ENCODE assay signal across 10 mouse cellular contexts in genomic region chr2:181218881-181219485, GRCm38 (mm10). TPM values are rescaled to one million over a fixed set of nuclear protein-coding genes. Genes with fewer than 3 reads are reported as not detected.
A peak's percentile ranks its signal among the peaks of the same experiment; 100 is the strongest.
DNase-seq lines count a peak whose midpoint lies in the region; ATAC-seq and TF ChIP-seq lines count a peak whose summit lies in the region.
"Had no signal": no experiment of that assay in that cellular context is flagged by ENCODE, and none has a peak within 500 bp of the region (broad histone marks: within the 10 kb centered on the region; RNA-seq: fewer than 3 reads in every experiment).

No protein-coding gene starts in this region.

- TF ChIP-seq POLR2A in kidney, adult 2 months (IDR thresholded peaks at IDR 0.05; ENCODE audit: low read depth, low read length): no peak

- H3K4me1 ChIP-seq in kidney, adult 2 months (ENCODE audit: control insufficient read depth, insufficient read depth, low read length): peaks cover 4% of the 10 kb centered on the region; the same call in 1 of the 2 replicates
- peaks cover 9% of the 10 kb centered on the region for H3K4me1 ChIP-seq in intestine, embryonic 16.5 days (ENCODE audit: control insufficient read depth, insufficient read depth, low read length)
- H3K4me1 ChIP-seq in stomach, embryonic 15.5 days: peaks cover 14% of the 10 kb centered on the region

- no peak for ATAC-seq in intestine, embryonic 16.5 days
- ATAC-seq in stomach, embryonic 15.5 days (ENCODE audit: insufficient read depth, low FRiP score, low read depth): no peak
- no peak for ATAC-seq in inflammation-experienced regulatory T-cells, adult 6 months

- H3K4me2 ChIP-seq in intestine, embryonic 16.5 days (ENCODE audit: low read depth, low read length): no peak overlapping the region
- H3K4me2 ChIP-seq in stomach, embryonic 15.5 days: no peak overlapping the region

- no peak overlapping the region for H3K4me3 ChIP-seq in kidney, adult 2 months (ENCODE audit: insufficient read depth, low read depth, low read length)
- H3K4me3 ChIP-seq in intestine, embryonic 16.5 days (ENCODE audit: low read length): no peak overlapping the region
- no peak overlapping the region for H3K4me3 ChIP-seq in stomach, embryonic 15.5 days (replicated peaks)

- H3K36me3 ChIP-seq in kidney, adult 2 months (ENCODE audit: control insufficient read depth, insufficient read depth, low read length): no peaks in the 10 kb centered on the region
- no peaks in the 10 kb centered on the region for H3K36me3 ChIP-seq in intestine, embryonic 16.5 days (ENCODE audit: control insufficient read depth, insufficient read depth, low read length)
- H3K36me3 ChIP-seq in stomach, embryonic 15.5 days: no peaks in the 10 kb centered on the region

- peak overlapping the region; percentile 34 for H3K27ac ChIP-seq in kidney, adult 2 months (ENCODE audit: insufficient read depth, low read depth, low read length)
- H3K27ac ChIP-seq in intestine, embryonic 16.5 days (ENCODE audit: low read length): peak overlapping the region; percentile 5; the same call in 1 of the 2 replicates
- H3K27ac ChIP-seq in stomach, embryonic 15.5 days: peak overlapping the region; percentile 54

- 57% methylated on average over 5 of the region's 5 CpGs for WGBS in kidney, adult 2 months
- WGBS in intestine, embryonic 16.5 days: 58% methylated on average over 5 of the region's 5 CpGs
- WGBS in stomach, embryonic 15.5 days: 50% methylated on average over 5 of the region's 5 CpGs

- no peak overlapping the region for H3K9ac ChIP-seq in intestine, embryonic 16.5 days (ENCODE audit: low read depth, low read length)
- no peak overlapping the region for H3K9ac ChIP-seq in stomach, embryonic 15.5 days

- no peak for TF ChIP-seq CTCF in kidney, adult 2 months (conservative IDR thresholded peaks at IDR 0.05; ENCODE audit: insufficient read depth, insufficient read length, low read depth, low read length)

- no peaks in the 10 kb centered on the region for H3K27me3 ChIP-seq in kidney, adult 2 months (replicated peaks; ENCODE audit: control insufficient read depth, insufficient read depth, low read length)
- H3K27me3 ChIP-seq in intestine, embryonic 16.5 days (replicated peaks; ENCODE audit: control insufficient read depth, insufficient read depth, low read length): 0 out of 2 replicates have a peak, but pooled peaks cover 2% of the 10 kb centered on the region
- H3K27me3 ChIP-seq in stomach, embryonic 15.5 days (replicated peaks): peaks cover 4% of the 10 kb centered on the region; the same call in 1 of the 2 replicates

- H3K9me3 ChIP-seq in intestine, embryonic 16.5 days (ENCODE audit: control insufficient read depth, low read length): no peaks in the 10 kb centered on the region
- no peaks in the 10 kb centered on the region for H3K9me3 ChIP-seq in stomach, embryonic 15.5 days

- DNase-seq in kidney, adult 2 months: peak; percentile 44
- no peak for DNase-seq in kidney, adult 9 months
- peak; percentile 12 for DNase-seq in thymus, postnatal 0 days (ENCODE audit: low spot score)
- DNase-seq in thymus, adult 18-20 months: no peak
- no peak for DNase-seq in layer of hippocampus, adult 18-20 months (ENCODE audit: low spot score in 2 of 2)

RNA-seq across cellular contexts. Expression of gene Fndc11, which starts 0.8 kb away (rescaled TPM):
- polyA plus RNA-seq in kidney, adult 2 months (2012; rRNA removed): 0.72 and 0.77 TPM in 2 replicates
- polyA plus RNA-seq in thymus, postnatal 0 days (2015; fragmentation: Nextera tagmentation; extraction: Ambion mirVana): 0.39 and 0.54 TPM in 2 replicates
- 0.18 TPM in 1 of 2 replicates, not detected in the other for polyA plus RNA-seq in intestine, embryonic 16.5 days (2015; fragmentation: Nextera tagmentation; extraction: Ambion mirVana)
- 0.09 and 0.26 TPM in 2 replicates for polyA plus RNA-seq in stomach, embryonic 15.5 days (2015; fragmentation: Nextera tagmentation; extraction: Ambion mirVana)
- total RNA-seq in layer of hippocampus, adult 18-20 months (2021): under 1 TPM in 1 of 2 experiments, not detected in 1; 0.22 TPM
- polyA plus RNA-seq in inflammation-experienced regulatory T-cells, adult 6 months (2017; shearing (Covaris generic)): 1 to 10 TPM in 1 of 3 experiments, under 1 TPM in 2; 0.34 to 1.6 (median 0.53) TPM
- total RNA-seq: left cerebral cortex, postnatal 36 days had no signal
- polyA plus RNA-seq: neural tube, embryonic 14.5 days had no signal

RNA-seq across cellular contexts. Expression of gene Srms, which starts 6.0 kb away (rescaled TPM):
- polyA plus RNA-seq in kidney, adult 2 months (2012; rRNA removed): 0.87 and 0.91 TPM in 2 replicates
- 0.24 and 0.30 TPM in 2 replicates for polyA plus RNA-seq in thymus, postnatal 0 days (2015; fragmentation: Nextera tagmentation; extraction: Ambion mirVana)
- polyA plus RNA-seq in intestine, embryonic 16.5 days (2015; fragmentation: Nextera tagmentation; extraction: Ambion mirVana): 0.10 and 0.20 TPM in 2 replicates
- 0.06 and 0.18 TPM in 2 replicates for polyA plus RNA-seq in stomach, embryonic 15.5 days (2015; fragmentation: Nextera tagmentation; extraction: Ambion mirVana)
- total RNA-seq in layer of hippocampus, adult 18-20 months (2021): under 1 TPM; 0.15 to 0.40 TPM
- polyA plus RNA-seq in inflammation-experienced regulatory T-cells, adult 6 months (2017; shearing (Covaris generic)): under 1 TPM in 2 of 3 experiments, not detected in 1; 0.19 to 0.35 TPM

RNA-seq across cellular contexts. Expression of gene Ptk6, which starts 16.4 kb away (rescaled TPM):
- polyA plus RNA-seq in kidney, adult 2 months (2012; rRNA removed): 0.12 and 0.16 TPM in 2 replicates
- 0.03 and 0.05 TPM in 2 replicates for polyA plus RNA-seq in thymus, postnatal 0 days (2015; fragmentation: Nextera tagmentation; extraction: Ambion mirVana)
- 0.45 and 0.70 TPM in 2 replicates for polyA plus RNA-seq in intestine, embryonic 16.5 days (2015; fragmentation: Nextera tagmentation; extraction: Ambion mirVana)
- 0.12 TPM in 1 of 2 replicates, not detected in the other for polyA plus RNA-seq in stomach, embryonic 15.5 days (2015; fragmentation: Nextera tagmentation; extraction: Ambion mirVana)
- total RNA-seq in layer of hippocampus, adult 18-20 months (2021): not detected
- polyA plus RNA-seq in inflammation-experienced regulatory T-cells, adult 6 months (2017; shearing (Covaris generic)): under 1 TPM in 1 of 3 experiments, not detected in 2; 0.09 TPM
- total RNA-seq: left cerebral cortex, postnatal 36 days had no signal
- polyA plus RNA-seq: neural tube, embryonic 14.5 days had no signal

RNA-seq across cellular contexts. Expression of gene Helz2, which starts 22.8 kb away (rescaled TPM):
- polyA plus RNA-seq in kidney, adult 2 months (2012; rRNA removed): 15.4 and 17.5 TPM in 2 replicates
- 5.0 TPM in 2 replicates for polyA plus RNA-seq in thymus, postnatal 0 days (2015; fragmentation: Nextera tagmentation; extraction: Ambion mirVana)
- polyA plus RNA-seq in intestine, embryonic 16.5 days (2015; fragmentation: Nextera tagmentation; extraction: Ambion mirVana): 2.2 and 3.7 TPM in 2 replicates
- polyA plus RNA-seq in stomach, embryonic 15.5 days (2015; fragmentation: Nextera tagmentation; extraction: Ambion mirVana): 2.1 and 2.3 TPM in 2 replicates
- 1 to 10 TPM; 1.9 to 2.5 TPM for total RNA-seq in layer of hippocampus, adult 18-20 months (2021)
- 10 to 100 TPM; 15.5 to 19.9 (median 17.9) TPM for polyA plus RNA-seq in inflammation-experienced regulatory T-cells, adult 6 months (2017; shearing (Covaris generic))

RNA-seq across cellular contexts. Expression of gene Ppdpf, which starts 31.9 kb away (rescaled TPM):
- polyA plus RNA-seq in kidney, adult 2 months (2012; rRNA removed): 162 and 168 TPM in 2 replicates
- polyA plus RNA-seq in thymus, postnatal 0 days (2015; fragmentation: Nextera tagmentation; extraction: Ambion mirVana): 270 and 288 TPM in 2 replicates
- 275 and 287 TPM in 2 replicates for polyA plus RNA-seq in intestine, embryonic 16.5 days (2015; fragmentation: Nextera tagmentation; extraction: Ambion mirVana)
- polyA plus RNA-seq in stomach, embryonic 15.5 days (2015; fragmentation: Nextera tagmentation; extraction: Ambion mirVana): 249 and 269 TPM in 2 replicates
- 10 to 100 TPM; 84.9 to 85.1 TPM for total RNA-seq in layer of hippocampus, adult 18-20 months (2021)
- polyA plus RNA-seq in inflammation-experienced regulatory T-cells, adult 6 months (2017; shearing (Covaris generic)): 100 to 1,000 TPM; 128 to 152 (median 146) TPM

Comparison
In these comparisons a context has a peak if more than half of its experiments do, and no peak if none do; other contexts are left out.
1. DNase-seq: peak in kidney, adult 2 months (single experiment) and thymus, postnatal 0 days (single experiment); none in kidney, adult 9 months (single experiment), thymus, adult 18-20 months (0 of 2) and layer of hippocampus, adult 18-20 months (0 of 2).
2. Peak in every context shown above with its lines, with median percentiles within 50 percentile points of each other: H3K27ac ChIP-seq.